In the genomic region with DNA sequence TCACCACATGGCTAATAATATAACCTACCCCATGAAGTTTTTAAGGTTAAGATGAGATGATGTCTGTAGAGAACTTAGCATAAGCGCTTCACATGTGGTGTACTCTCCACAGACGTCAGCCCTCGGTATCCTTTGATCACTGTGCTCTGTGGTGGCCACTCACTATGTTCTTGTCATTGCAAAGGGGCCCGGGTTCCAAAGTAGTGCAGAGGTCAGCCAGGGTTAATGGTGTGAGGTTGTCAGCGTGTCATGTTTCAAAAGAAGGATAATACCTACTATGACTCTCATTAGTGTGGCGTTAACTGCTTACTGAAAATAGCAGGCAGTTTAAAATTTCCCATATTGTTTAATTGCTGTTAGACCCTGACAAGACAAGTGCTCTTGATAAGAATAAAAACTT, we compare ENCODE assay signal across 22 mouse cellular contexts. TPM values are rescaled to one million over a fixed set of nuclear protein-coding genes. Genes with fewer than 3 reads are reported as not detected.
DNase-seq lines count a peak whose midpoint lies in the region; ATAC-seq and TF ChIP-seq lines count a peak whose summit lies in the region.
"Had no signal": no experiment of that assay in that cellular context is flagged by ENCODE, and none has a peak within 500 bp of the region (broad histone marks: within the 10 kb centered on the region; RNA-seq: fewer than 3 reads in every experiment).

No protein-coding gene starts in this region.

- no peaks in the 10 kb centered on the region for H3K27me3 ChIP-seq in neural tube, embryonic 15.5 days (replicated peaks)
- H3K27me3 ChIP-seq in forebrain, embryonic 14.5 days (replicated peaks; ENCODE audit: control insufficient read depth, insufficient read depth, low read length) = no peaks in the 10 kb centered on the region
- H3K27me3 ChIP-seq: forebrain, embryonic 13.5 days; heart, embryonic 15.5 days; intestine, embryonic 15.5 days had no signal

- H3K36me3 ChIP-seq in neural tube, embryonic 15.5 days = peaks cover 18% of the 10 kb centered on the region
- peaks cover 24% of the 10 kb centered on the region for H3K36me3 ChIP-seq in forebrain, embryonic 14.5 days (ENCODE audit: control insufficient read depth, insufficient read depth, low read length)

- no peak overlapping the region for H3K4me3 ChIP-seq in gastrocnemius, adult 2 months
- no peak overlapping the region for H3K4me3 ChIP-seq in neural tube, embryonic 15.5 days (replicated peaks)
- H3K4me3 ChIP-seq in forebrain, embryonic 14.5 days (ENCODE audit: low read depth, low read length) = no peak overlapping the region
- H3K4me3 ChIP-seq: forebrain, embryonic 13.5 days; heart, embryonic 15.5 days; intestine, embryonic 15.5 days had no signal

- peak overlapping the region; percentile 52; the same call in 1 of the 2 replicates for H3K27ac ChIP-seq in gastrocnemius, adult 2 months
- H3K27ac ChIP-seq in neural tube, embryonic 15.5 days (replicated peaks) = no peak overlapping the region
- no peak overlapping the region for H3K27ac ChIP-seq in forebrain, embryonic 14.5 days (ENCODE audit: low read depth, low read length)
- H3K27ac ChIP-seq: forebrain, embryonic 13.5 days; heart, embryonic 15.5 days; hindbrain, postnatal 0 days; intestine, embryonic 15.5 days had no signal

- H3K9ac ChIP-seq in neural tube, embryonic 15.5 days (replicated peaks) = no peak overlapping the region
- no peak overlapping the region for H3K9ac ChIP-seq in forebrain, embryonic 14.5 days (ENCODE audit: low read length)
- H3K9ac ChIP-seq: forebrain, embryonic 13.5 days; heart, embryonic 15.5 days; intestine, embryonic 15.5 days had no signal

- no peaks in the 10 kb centered on the region for H3K9me3 ChIP-seq in neural tube, embryonic 15.5 days (replicated peaks)
- H3K9me3 ChIP-seq in forebrain, embryonic 14.5 days (replicated peaks; ENCODE audit: control insufficient read depth, low read length) = no peaks in the 10 kb centered on the region
- H3K9me3 ChIP-seq: forebrain, embryonic 13.5 days; G1E; heart, embryonic 15.5 days; intestine, embryonic 15.5 days had no signal

- DNase-seq in gastrocnemius, adult 2 months = no peak
- DNase-seq in gastrocnemius, postnatal 14 days = no peak
- DNase-seq in neural tube, embryonic 10.5 days (ENCODE audit: extremely low spot score, low spot score) = peak; percentile 19
- DNase-seq in hindlimb bud, embryonic 11.5 days (ENCODE audit: extremely low spot score, low read depth, low spot score) = peak; percentile 6
- no peak for DNase-seq in adrenal gland, adult (ENCODE audit: inconsistent age in 2 of 2, low spot score in 1 of 2)
- no peak for DNase-seq in forebrain, embryonic 14.5 days (ENCODE audit: low spot score)
- DNase-seq: adrenal gland, postnatal 10 days; B cell, adult 2 months; cerebellum, adult 11-12 months; cerebellum, adult 9-10 months; cerebellum, postnatal 25 days; heart, adult 18-20 months; heart, postnatal 14 days; kidney, adult 18-20 months had no signal

- ATAC-seq in neural tube, embryonic 15.5 days (ENCODE audit: low FRiP score) = no peak
- ATAC-seq in forebrain, embryonic 14.5 days = no peak
- ATAC-seq: CD4-positive, CD25-positive, alpha-beta regulatory T cell, adult 4 months; forebrain, embryonic 13.5 days; hindbrain, postnatal 0 days; intestine, embryonic 15.5 days had no signal

- H3K4me1 ChIP-seq in neural tube, embryonic 15.5 days = peaks cover 6% of the 10 kb centered on the region
- H3K4me1 ChIP-seq in forebrain, embryonic 14.5 days (ENCODE audit: control insufficient read depth, insufficient read depth, low read length) = no peaks in the 10 kb centered on the region
- H3K4me1 ChIP-seq: forebrain, embryonic 13.5 days had no signal

- TF ChIP-seq CTCF in gastrocnemius, adult 2 months (IDR thresholded peaks at IDR 0.05) = no peak

- 62% methylated on average over 6 of the region's 6 CpGs for WGBS in neural tube, embryonic 15.5 days
- WGBS in forebrain, embryonic 14.5 days = 62% methylated on average over 6 of the region's 6 CpGs

- no peak overlapping the region for H3K4me2 ChIP-seq in neural tube, embryonic 15.5 days
- H3K4me2 ChIP-seq in forebrain, embryonic 14.5 days (ENCODE audit: low read length) = no peak overlapping the region
- H3K4me2 ChIP-seq: forebrain, embryonic 13.5 days; heart, embryonic 11.5 days; heart, embryonic 15.5 days; intestine, embryonic 15.5 days had no signal

- intact Hi-C loops in gastrocnemius, adult 2 months (cut with DNase I) = no loop called here
- intact Hi-C loops in gastrocnemius, postnatal 14 days (cut with DNase I; ENCODE audit: low total_unique reads) = no loop called here

RNA-seq across cellular contexts. Expression of a gene that starts 37.6 kb away (rescaled TPM):
- 100 to 1,000 TPM; 267 to 277 TPM for total RNA-seq in gastrocnemius, adult 2 months (2021)
- total RNA-seq in gastrocnemius, postnatal 14 days (2021) = 100 to 1,000 TPM; 152 to 162 TPM
- polyA plus RNA-seq in neural tube, embryonic 15.5 days (2015; fragmentation: Nextera tagmentation; extraction: Ambion mirVana) = 588 and 743 TPM in 2 replicates
- 338 TPM in 2 replicates for polyA plus RNA-seq in forebrain, embryonic 14.5 days (2014; fragmentation: Nextera tagmentation; extraction: Ambion mirVana)

RNA-seq across cellular contexts. Expression of a gene that starts 43.6 kb away (rescaled TPM):
- 10 to 100 TPM; 23.8 to 24.7 TPM for total RNA-seq in gastrocnemius, adult 2 months (2021)
- total RNA-seq in gastrocnemius, postnatal 14 days (2021) = 10 to 100 TPM; 22.2 to 24.0 TPM
- polyA plus RNA-seq in neural tube, embryonic 15.5 days (2015; fragmentation: Nextera tagmentation; extraction: Ambion mirVana) = 57.0 and 57.4 TPM in 2 replicates
- polyA plus RNA-seq in forebrain, embryonic 14.5 days (2014; fragmentation: Nextera tagmentation; extraction: Ambion mirVana) = 63.6 and 70.8 TPM in 2 replicates

Comparison
In these comparisons a context has a peak if more than half of its experiments do, and no peak if none do; other contexts are left out.
1. DNase-seq: peak in neural tube, embryonic 10.5 days (single experiment) and hindlimb bud, embryonic 11.5 days (single experiment); none in gastrocnemius, adult 2 months (single experiment), gastrocnemius, postnatal 14 days (single experiment), adrenal gland, adult (0 of 2) and forebrain, embryonic 14.5 days (single experiment).